Mouse (Mus musculus): ENCODE data around the gene Poldip3. TPM values are rescaled to one million over a fixed set of nuclear protein-coding genes. Genes with fewer than 3 reads are reported as not detected.

Poldip3 gene
- polyA plus RNA-seq, 1 experiment from 2014 or later = 56.3 TPM

DNA sequence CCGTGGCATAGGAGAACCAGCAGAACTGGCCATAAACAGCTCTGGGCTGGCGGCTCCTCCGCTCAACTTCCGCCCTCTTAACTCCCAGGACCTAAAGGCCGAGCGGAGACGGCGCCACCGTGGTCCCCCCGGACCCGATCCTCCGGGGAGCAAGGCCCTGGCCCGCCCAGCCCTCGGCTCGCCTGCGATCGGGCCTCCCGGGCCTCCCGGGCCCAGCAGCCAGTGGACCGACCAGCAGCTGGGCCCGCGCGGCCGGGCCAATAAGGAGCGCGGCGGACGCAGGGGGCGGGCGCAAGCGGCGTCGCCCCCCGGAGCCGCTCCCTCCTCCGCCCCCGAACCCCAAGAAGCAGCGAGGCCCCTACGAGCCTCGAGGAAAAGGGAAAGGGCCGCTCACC is 386 bp downstream of the Poldip3 start:
- WGBS = under 1% methylated on average over 21 of the region's 41 CpGs
- DNase-seq (ENCODE audit: low spot score) (peak; percentile 84), ATAC-seq (ENCODE audit: low FRiP score, low TSS enrichment) (peak; percentile 82)
- Histone ChIP-seq H3K4me1 (replicated peaks; ENCODE audit: control insufficient read depth, insufficient read depth) (peaks cover 4% of the 10 kb centered on the region; the same call in 1 of the 2 replicates), H3K4me2 (replicated peaks; ENCODE audit: low read depth) (peak overlapping the region; percentile 82), H3K9ac (ENCODE audit: low read length) (peak overlapping the region; percentile 98), H3K9me3 (ENCODE audit: control insufficient read depth, low read length) (no peaks in the 10 kb centered on the region), H3K4me3 (ENCODE audit: low read depth, low read length) (peak overlapping the region; percentile 91), H3K27ac (replicated peaks) (peak overlapping the region; percentile 99), H3K27me3 (ENCODE audit: control insufficient read depth, insufficient read depth, low read length) (no peaks in the 10 kb centered on the region), H3K36me3 (ENCODE audit: control insufficient read depth, insufficient read depth, low read length) (no peaks in the 10 kb centered on the region)
- TF ChIP-seq CTCF (IDR thresholded peaks at IDR 0.05; ENCODE audit: low read depth) (no peak), EP300 (optimal IDR thresholded peaks at IDR 0.05) (no peak)

DNA sequence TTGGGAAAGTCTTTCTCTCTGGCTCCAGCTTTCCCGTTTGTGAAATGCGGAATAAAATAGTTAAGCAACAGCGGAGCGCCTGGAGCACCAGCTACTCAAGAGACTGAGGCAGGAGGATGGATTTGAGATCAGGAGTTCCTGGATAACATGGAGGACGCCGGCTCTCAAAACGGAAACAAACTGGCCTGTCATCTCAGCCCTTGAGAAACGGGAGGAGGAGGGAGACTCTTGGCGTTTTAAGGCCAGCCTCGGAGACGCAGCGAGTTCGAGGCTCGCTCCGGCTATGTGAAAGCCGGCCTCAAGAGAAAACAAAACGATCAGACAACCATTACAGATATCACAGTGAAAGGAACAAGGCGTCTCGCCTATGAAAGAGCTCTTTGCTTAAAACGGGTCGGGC is 789 bp downstream of the Poldip3 start:
- H3K4me1 ChIP-seq (replicated peaks; ENCODE audit: control insufficient read depth, insufficient read depth) = peaks cover 6% of the 10 kb centered on the region; the same call in 1 of the 2 replicates
- no peak for ATAC-seq (ENCODE audit: low FRiP score, low TSS enrichment)
- H3K4me3 ChIP-seq (ENCODE audit: low read depth, low read length) = peak overlapping the region; percentile 91
- H3K4me2 ChIP-seq (replicated peaks; ENCODE audit: low read depth) = peak overlapping the region; percentile 82
- H3K36me3 ChIP-seq (ENCODE audit: control insufficient read depth, insufficient read depth, low read length) = no peaks in the 10 kb centered on the region
- no peaks in the 10 kb centered on the region for H3K27me3 ChIP-seq (ENCODE audit: control insufficient read depth, insufficient read depth, low read length)
- H3K27ac ChIP-seq (replicated peaks) = peak overlapping the region; percentile 99
- 1% methylated on average over 21 of the region's 21 CpGs for WGBS
- no peak for TF ChIP-seq CTCF (IDR thresholded peaks at IDR 0.05; ENCODE audit: low read depth)
- no peak for TF ChIP-seq EP300 (optimal IDR thresholded peaks at IDR 0.05)
- no peak for DNase-seq (ENCODE audit: low spot score)
- H3K9me3 ChIP-seq (ENCODE audit: control insufficient read depth, low read length) = no peaks in the 10 kb centered on the region
- H3K9ac ChIP-seq (ENCODE audit: low read length) = peak overlapping the region; percentile 98

DNA sequence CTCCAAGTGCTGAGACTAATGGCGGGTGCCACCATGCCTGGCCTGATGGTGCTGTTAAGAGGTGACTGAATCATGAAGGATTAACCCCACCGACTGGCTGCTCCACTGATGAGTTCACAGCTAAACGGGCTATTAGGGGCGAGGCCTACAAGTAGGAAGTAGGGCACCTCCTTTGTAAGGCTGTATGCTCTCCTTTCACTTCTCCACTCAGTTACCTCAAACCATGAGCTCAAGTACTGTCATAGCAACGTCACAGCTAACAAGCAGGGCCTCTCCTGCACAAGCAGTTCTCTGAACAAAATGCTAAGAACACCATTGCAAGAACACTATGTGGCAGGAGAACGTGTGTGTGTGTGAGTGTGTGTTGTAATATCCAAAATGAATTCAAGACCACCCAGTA is 3.6 kb downstream of the Poldip3 start:
- H3K27me3 ChIP-seq (ENCODE audit: control insufficient read depth, insufficient read depth, low read length) = no peaks in the 10 kb centered on the region
- H3K4me1 ChIP-seq (replicated peaks; ENCODE audit: control insufficient read depth, insufficient read depth) = peaks cover 11% of the 10 kb centered on the region; the same call in 1 of the 2 replicates
- TF ChIP-seq EP300 (optimal IDR thresholded peaks at IDR 0.05) (no peak), CTCF (IDR thresholded peaks at IDR 0.05; ENCODE audit: low read depth) (no peak)
- H3K4me2 ChIP-seq (replicated peaks; ENCODE audit: low read depth) = no peak overlapping the region
- no peaks in the 10 kb centered on the region; the same call in 1 of the 2 replicates for H3K36me3 ChIP-seq (ENCODE audit: control insufficient read depth, insufficient read depth, low read length)
- H3K9me3 ChIP-seq (ENCODE audit: control insufficient read depth, low read length) = no peaks in the 10 kb centered on the region
- no peak overlapping the region for H3K27ac ChIP-seq (replicated peaks)
- no peak for DNase-seq (ENCODE audit: low spot score)
- H3K9ac ChIP-seq (ENCODE audit: low read length) = no peak overlapping the region
- no peak for ATAC-seq (ENCODE audit: low FRiP score, low TSS enrichment)
- WGBS = 67% methylated on average over 6 of the region's 6 CpGs
- H3K4me3 ChIP-seq (ENCODE audit: low read depth, low read length) = no peak overlapping the region

DNA sequence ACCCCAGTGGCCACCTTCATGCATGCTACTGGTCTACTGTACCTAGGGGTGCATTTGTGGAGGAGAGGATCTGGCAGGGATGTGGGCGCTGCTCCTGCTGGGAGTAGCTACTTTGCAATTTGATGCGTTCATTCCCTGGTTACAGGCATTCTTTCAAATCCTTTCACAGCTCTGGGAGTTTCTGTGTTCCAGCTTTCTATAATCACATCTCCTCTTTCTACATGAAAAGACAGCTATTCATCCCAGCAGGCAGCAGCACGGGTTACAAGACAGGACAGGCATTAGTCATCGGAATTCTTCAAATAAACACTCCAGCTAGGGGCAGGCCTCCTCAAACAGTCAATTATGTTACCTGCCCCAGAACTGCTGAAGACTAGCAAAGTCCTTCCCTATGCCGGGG is 6.3 kb downstream of the Poldip3 start:
- H3K36me3 ChIP-seq (ENCODE audit: control insufficient read depth, insufficient read depth, low read length) = no peaks in the 10 kb centered on the region; the same call in 1 of the 2 replicates
- WGBS = 12% methylated on average over 5 of the region's 5 CpGs
- ATAC-seq (ENCODE audit: low FRiP score, low TSS enrichment) (peak; percentile 24; the same call in 1 of the 2 replicates), DNase-seq (ENCODE audit: low spot score) (no peak)
- peak overlapping the region; percentile 76 for H3K27ac ChIP-seq (replicated peaks)
- no peaks in the 10 kb centered on the region for H3K9me3 ChIP-seq (ENCODE audit: control insufficient read depth, low read length)
- H3K27me3 ChIP-seq (ENCODE audit: control insufficient read depth, insufficient read depth, low read length) = no peaks in the 10 kb centered on the region
- no peak overlapping the region for H3K4me2 ChIP-seq (replicated peaks; ENCODE audit: low read depth)
- peaks cover 8% of the 10 kb centered on the region; the same call in 1 of the 2 replicates for H3K4me1 ChIP-seq (replicated peaks; ENCODE audit: control insufficient read depth, insufficient read depth)
- no peak for TF ChIP-seq EP300 (optimal IDR thresholded peaks at IDR 0.05)
- TF ChIP-seq CTCF (IDR thresholded peaks at IDR 0.05; ENCODE audit: low read depth) = no peak
- no peak overlapping the region for H3K9ac ChIP-seq (ENCODE audit: low read length)
- no peak overlapping the region for H3K4me3 ChIP-seq (ENCODE audit: low read depth, low read length)

DNA sequence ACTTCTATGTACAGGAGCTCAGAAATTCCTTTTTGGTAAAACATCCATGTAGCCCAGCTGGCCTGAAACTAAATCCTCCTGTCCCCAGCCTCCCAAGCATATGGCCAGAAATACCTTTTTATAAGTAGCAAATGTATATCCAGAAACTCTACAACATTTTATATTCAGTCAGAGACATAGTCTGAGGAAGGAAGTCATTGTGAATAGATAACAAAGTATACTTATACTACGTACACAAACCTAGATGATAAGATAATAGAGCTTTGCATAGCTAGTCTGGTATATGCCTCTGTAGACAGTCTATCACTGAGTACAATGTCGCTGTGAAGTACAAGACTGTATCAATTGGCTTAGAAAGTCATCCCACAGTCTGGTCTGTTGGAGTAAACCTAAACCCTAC is 13.5 kb downstream of the Poldip3 start:
- no peak overlapping the region for H3K9ac ChIP-seq (ENCODE audit: low read length)
- no peak overlapping the region for H3K4me3 ChIP-seq (ENCODE audit: low read depth, low read length)
- 64% methylated on average over 2 of the region's 2 CpGs for WGBS
- H3K27ac ChIP-seq (replicated peaks) = no peak overlapping the region
- no peaks in the 10 kb centered on the region for H3K4me1 ChIP-seq (replicated peaks; ENCODE audit: control insufficient read depth, insufficient read depth)
- peaks cover 45% of the 10 kb centered on the region for H3K36me3 ChIP-seq (ENCODE audit: control insufficient read depth, insufficient read depth, low read length)
- H3K4me2 ChIP-seq (replicated peaks; ENCODE audit: low read depth) = no peak overlapping the region
- TF ChIP-seq CTCF (IDR thresholded peaks at IDR 0.05; ENCODE audit: low read depth) = no peak
- ATAC-seq (ENCODE audit: low FRiP score, low TSS enrichment) (no peak), DNase-seq (ENCODE audit: low spot score) (no peak)
- H3K27me3 ChIP-seq (ENCODE audit: control insufficient read depth, insufficient read depth, low read length) = no peaks in the 10 kb centered on the region
- H3K9me3 ChIP-seq (ENCODE audit: control insufficient read depth, low read length) = no peaks in the 10 kb centered on the region

DNA sequence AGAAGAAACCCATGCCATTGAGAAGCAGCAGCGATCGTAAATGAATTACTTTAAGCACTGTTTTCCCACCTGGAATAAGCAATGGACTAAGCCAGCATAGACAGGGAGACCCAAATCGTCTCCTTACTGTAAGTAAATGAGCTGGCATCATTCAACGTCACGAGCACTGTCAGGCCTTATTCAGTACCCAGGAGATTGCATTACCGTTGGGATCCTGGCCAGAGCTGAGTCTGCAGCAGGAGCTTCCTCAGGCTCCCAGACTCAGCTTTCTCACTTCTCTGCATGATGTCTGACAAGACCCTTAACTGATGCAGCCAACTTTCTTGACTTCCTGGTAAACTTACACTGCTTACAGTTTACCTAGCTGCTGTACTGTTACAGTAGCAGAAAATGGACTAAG is 14.5 kb downstream of the Poldip3 start:
- Histone ChIP-seq H3K9ac (ENCODE audit: low read length) (no peak overlapping the region), H3K4me2 (replicated peaks; ENCODE audit: low read depth) (no peak overlapping the region), H3K9me3 (ENCODE audit: control insufficient read depth, low read length) (no peaks in the 10 kb centered on the region), H3K27ac (replicated peaks) (no peak overlapping the region), H3K4me1 (replicated peaks; ENCODE audit: control insufficient read depth, insufficient read depth) (no peaks in the 10 kb centered on the region), H3K4me3 (ENCODE audit: low read depth, low read length) (no peak overlapping the region), H3K27me3 (ENCODE audit: control insufficient read depth, insufficient read depth, low read length) (no peaks in the 10 kb centered on the region), H3K36me3 (ENCODE audit: control insufficient read depth, insufficient read depth, low read length) (peaks cover 49% of the 10 kb centered on the region)
- DNase-seq (ENCODE audit: low spot score) (no peak), ATAC-seq (ENCODE audit: low FRiP score, low TSS enrichment) (no peak)
- TF ChIP-seq EP300 (optimal IDR thresholded peaks at IDR 0.05) = no peak
- 81% methylated on average over 6 of the region's 6 CpGs for WGBS

All from stomach, postnatal 0 days (tissue).